Mouse (Mus musculus) embryonic fibroblast, embryonic 13.5 days (primary cell): ENCODE data around the gene Dynll1.

Experiments used
- CTCF ChIP-seq: IDR thresholded peaks from 2 replicates; pipeline ENCODE4 v1.5.1; 2011; ENCODE audit warnings: mild to moderate bottlenecking, control low read depth, low read length, moderate library complexity, borderline replicate concordance; ENCODE audit not compliant: insufficient read depth
- POLR2A ChIP-seq: IDR thresholded peaks from 2 replicates; pipeline ENCODE4 v1.6.1; 2011; ENCODE audit warnings: low read depth, mild to moderate bottlenecking, control low read depth, low read length, moderate library complexity

DNA sequence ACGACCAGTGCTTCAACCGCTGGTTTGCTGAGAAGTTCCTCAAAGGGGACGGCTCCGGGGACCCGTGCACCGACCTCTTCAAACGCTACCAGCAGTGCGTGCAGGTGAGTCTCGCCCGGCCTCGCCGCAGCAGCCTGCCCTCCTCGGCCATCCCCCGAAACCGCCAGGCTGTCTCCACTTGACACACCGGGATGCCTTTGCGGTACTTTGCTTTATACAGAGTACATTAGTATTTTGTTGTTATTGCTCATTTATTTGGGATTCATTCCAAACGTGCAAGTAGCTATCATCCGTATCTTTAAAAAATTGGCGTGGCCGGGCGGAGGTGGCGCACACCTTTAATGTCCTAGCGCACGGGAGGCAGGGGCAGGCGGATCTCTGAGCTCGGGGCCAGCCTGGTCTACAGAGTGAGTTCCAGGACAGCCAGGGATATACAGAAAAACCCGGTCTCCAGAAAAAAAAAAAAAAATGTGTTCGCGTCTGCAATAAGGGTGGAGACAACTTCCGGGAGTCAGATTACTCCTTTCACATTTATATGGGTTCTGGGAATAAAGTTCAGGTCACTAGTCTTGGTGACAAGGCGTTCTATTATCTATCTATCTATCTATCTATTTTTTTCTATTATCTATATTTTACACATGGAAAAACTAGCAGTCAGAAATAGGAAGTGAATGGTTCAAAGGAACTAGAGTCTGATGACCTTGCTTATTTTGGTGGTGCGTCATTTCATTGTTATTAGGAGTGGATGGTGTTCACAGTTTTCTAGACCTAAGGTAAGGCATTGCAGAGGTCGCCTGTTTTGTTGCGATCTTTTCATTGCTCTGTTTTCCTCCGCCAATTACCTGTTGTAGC lies 40.7 kb upstream of the Dynll1 start:
- no peak for TF ChIP-seq CTCF
- no peak for TF ChIP-seq POLR2A
